Mouse (Mus musculus) lung, embryonic 14.5 days (tissue): ENCODE results near the gene Limd1. TPM values are rescaled to one million over a fixed set of nuclear protein-coding genes. Genes with fewer than 3 reads are reported as not detected.

Experiments
- ATAC-seq: fragments of 200-750 bp; cut with Nextera tagmentation; 2 replicates; pipeline ENCODE4 v1.8.0; 2017; ENCODE audit warnings: mild to moderate bottlenecking, moderate TSS enrichment, moderate library complexity; ENCODE audit not compliant: insufficient read depth
- DNase-seq: peaks from one replicate; pipeline ENCODE4 v3.0.0-alpha.2; 2015
- H3K27ac ChIP-seq: fragments of 300-500 bp; sonication (generic); 2 replicates; pipeline ENCODE4 v1.5.1; 2014; ENCODE audit warnings: low read depth, mild to moderate bottlenecking, moderate library complexity
- H3K27me3 ChIP-seq: fragments of 300-500 bp; sonication (generic); 2 replicates; pipeline ENCODE4 v1.6.1; 2014; ENCODE audit warnings: low read length, control low read depth; ENCODE audit not compliant: insufficient read depth
- H3K36me3 ChIP-seq: fragments of 300-500 bp; sonication (generic); 2 replicates; pipeline ENCODE4 v1.6.1; 2014; ENCODE audit warnings: control low read depth; ENCODE audit not compliant: insufficient read depth
- H3K4me1 ChIP-seq: fragments of 300-500 bp; sonication (generic); 2 replicates; pipeline ENCODE4 v1.6.1; 2014; ENCODE audit warnings: antibody characterized with exemption, control low read depth; ENCODE audit not compliant: insufficient read depth
- H3K4me2 ChIP-seq: fragments of 300-500 bp; sonication (generic); 2 replicates; pipeline ENCODE4 v1.6.1; 2014; ENCODE audit warnings: mild to moderate bottlenecking
- H3K4me3 ChIP-seq: fragments of 300-500 bp; sonication (generic); 2 replicates; pipeline ENCODE4 v1.5.1; 2014; ENCODE audit warnings: low read depth, low read length
- H3K9ac ChIP-seq: fragments of 300-500 bp; sonication (generic); 2 replicates; pipeline ENCODE4 v1.6.1; 2014
- H3K9me3 ChIP-seq: fragments of 300-500 bp; sonication (generic); 2 replicates; pipeline ENCODE4 v1.6.1; 2016; ENCODE audit warnings: low read depth, low read length, control low read depth
- CTCF ChIP-seq: IDR thresholded peaks from 2 replicates; pipeline ENCODE4 v1.5.1; 2016; ENCODE audit warnings: antibody characterized with exemption, low read depth
- WGBS: fragments of 180-500 bp; shearing (Covaris S2); extraction: QIAGEN DNeasy Blood & Tissue Kit; methylation state at CpG from one replicate; pipeline ENCODE4 v1.1.7; 2014; 5-methylcytosine and 5-hydroxymethylcytosine counted together
- polyA plus RNA-seq: library from polyadenylated mRNA; unstranded; fragments of >200 nt; fragmentation: Nextera tagmentation; extraction: Ambion mirVana; gene quantifications from 2 replicates; pipeline ENCODE4 v1.2.1, GENCODE M21; 2014

Gene Limd1
- polyA plus RNA-seq, 1 experiment from 2014 or later, result 68.2 TPM

DNA sequence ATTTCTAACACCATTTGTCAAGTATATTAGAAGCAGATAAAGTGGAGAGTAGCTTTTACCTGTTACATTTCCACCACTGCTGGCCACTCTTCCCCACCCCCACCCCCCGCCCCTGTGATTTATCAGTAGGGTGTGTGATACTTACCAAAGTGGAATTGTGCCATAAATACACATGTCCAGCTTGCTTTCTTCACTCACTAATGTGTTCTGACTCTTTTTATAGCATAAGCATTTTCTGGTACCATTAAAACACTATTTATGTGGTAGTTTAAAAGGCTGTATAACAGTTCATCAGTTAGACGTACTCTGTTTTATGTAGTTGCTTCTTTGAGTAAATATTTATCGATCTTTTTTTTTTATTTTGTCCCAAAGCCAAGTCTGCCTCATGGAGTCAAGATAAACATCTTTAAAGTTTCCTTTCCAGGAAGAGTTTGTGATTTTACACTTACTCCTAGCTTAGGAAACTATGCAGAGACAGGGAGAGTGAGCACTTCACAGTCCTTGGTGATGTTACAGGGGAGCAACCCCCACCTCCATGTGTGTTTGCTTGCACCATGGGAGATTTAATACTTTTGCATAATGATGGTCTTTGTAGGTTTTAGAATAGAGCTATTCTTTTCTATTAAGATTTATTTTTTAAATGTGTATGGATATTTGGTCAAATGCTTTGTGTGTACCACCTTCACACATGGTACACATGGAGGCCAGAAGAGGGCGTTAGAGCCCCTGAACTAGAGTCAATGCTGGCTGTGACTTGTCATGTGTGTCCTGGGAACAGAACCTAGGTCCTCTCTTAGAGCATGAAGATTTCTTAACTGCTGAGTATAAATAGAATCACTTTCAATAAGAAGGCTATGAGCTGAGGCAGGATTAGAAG, 28.0 kb downstream of the Limd1 start:
- Histone ChIP-seq H3K36me3 (peaks cover 41% of the 10 kb centered on the region), H3K27ac (peak overlapping the region; percentile 55; the same call in 1 of the 2 replicates), H3K4me1 (peaks cover 13% of the 10 kb centered on the region), H3K4me2 (no peak overlapping the region), H3K9me3 (no peaks in the 10 kb centered on the region), H3K9ac (no peak overlapping the region), H3K4me3 (no peak overlapping the region), H3K27me3 (no peaks in the 10 kb centered on the region)
- WGBS, result 38% methylated on average over 4 of the region's 4 CpGs
- no peak for TF ChIP-seq CTCF
- ATAC-seq, result peak; percentile 80
- DNase-seq, result peak; percentile 92

GRCm38 (mm10) chr9:123507380-123507779, 28.9 kb downstream of the Limd1 start:
- WGBS, result 83% methylated on average over 2 of the region's 2 CpGs
- Histone ChIP-seq H3K27ac (peak overlapping the region; percentile 55; the same call in 1 of the 2 replicates), H3K27me3 (no peaks in the 10 kb centered on the region), H3K4me3 (no peak overlapping the region), H3K9me3 (no peaks in the 10 kb centered on the region), H3K4me2 (no peak overlapping the region), H3K4me1 (peaks cover 13% of the 10 kb centered on the region), H3K36me3 (peaks cover 41% of the 10 kb centered on the region), H3K9ac (no peak overlapping the region)
- ATAC-seq, result no peak
- TF ChIP-seq CTCF, result peak; percentile 40
- DNase-seq, result no peak

GRCm38 (mm10) chr9:123508986-123509385, 30.5 kb downstream of the Limd1 start:
- 87% methylated on average over 2 of the region's 2 CpGs for WGBS

DNA sequence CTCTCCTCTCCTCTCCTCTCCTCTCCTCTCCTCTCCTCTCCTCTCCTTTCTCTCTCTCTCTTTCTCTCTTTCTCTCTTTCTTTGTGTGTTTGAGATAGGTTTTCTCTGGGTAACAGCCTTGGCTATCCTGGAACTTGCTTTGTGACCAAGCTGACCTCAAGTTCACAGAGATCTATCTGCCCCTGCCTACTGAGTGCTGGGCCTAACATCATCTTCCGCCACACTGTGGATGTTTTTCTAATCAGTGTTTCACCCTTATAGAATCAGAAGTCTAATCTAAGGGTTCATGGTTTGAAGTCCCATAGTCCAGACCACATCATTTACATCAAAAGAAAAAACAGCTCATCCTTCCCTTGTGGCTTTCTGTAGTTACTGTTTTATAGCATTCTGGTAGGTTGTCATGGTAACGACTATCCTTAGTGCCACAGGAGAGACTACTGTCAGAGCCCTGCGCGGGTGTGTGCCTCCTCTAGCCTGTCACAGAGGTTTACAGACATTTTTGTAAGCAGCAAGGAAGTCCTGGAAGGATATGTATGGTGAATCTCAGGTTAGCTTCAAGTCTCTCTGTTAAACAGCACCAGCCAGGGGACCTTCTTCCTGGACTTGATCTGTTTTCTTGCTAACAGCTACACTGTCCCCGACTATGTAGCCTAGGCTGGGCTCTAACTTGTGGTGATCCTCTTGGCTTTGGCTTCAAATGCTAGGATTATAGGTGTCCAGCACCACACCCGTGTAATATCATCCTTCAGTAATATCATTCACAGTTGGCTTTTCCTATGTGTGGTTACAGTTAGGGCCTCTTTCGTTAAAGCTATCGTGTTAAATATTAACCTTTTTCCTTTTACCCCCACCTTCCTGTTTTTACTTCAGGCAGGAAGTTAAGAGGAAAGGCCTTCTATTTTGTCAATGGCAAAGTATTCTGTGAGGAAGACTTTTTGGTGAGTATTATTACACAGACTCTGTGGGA, 31.4 kb downstream of the Limd1 start:
- H3K4me3 ChIP-seq, result no peak overlapping the region
- H3K4me2 ChIP-seq, result no peak overlapping the region
- ATAC-seq (no peak), DNase-seq (no peak)
- no peaks in the 10 kb centered on the region for H3K27me3 ChIP-seq
- peaks cover 52% of the 10 kb centered on the region for H3K36me3 ChIP-seq
- H3K9me3 ChIP-seq, result no peaks in the 10 kb centered on the region
- 75% methylated on average over 8 of the region's 8 CpGs for WGBS
- TF ChIP-seq CTCF, result no peak
- H3K9ac ChIP-seq, result no peak overlapping the region
- no peak overlapping the region for H3K27ac ChIP-seq
- peaks cover 13% of the 10 kb centered on the region for H3K4me1 ChIP-seq

More at GRCm38 (mm10) chr9:123508986-123509385, 30.5 kb downstream of the Limd1 start:
- Histone ChIP-seq H3K9me3 (no peaks in the 10 kb centered on the region), H3K4me2 (no peak overlapping the region), H3K27me3 (no peaks in the 10 kb centered on the region), H3K9ac (no peak overlapping the region), H3K4me1 (peaks cover 13% of the 10 kb centered on the region), H3K27ac (no peak overlapping the region), H3K36me3 (peaks cover 46% of the 10 kb centered on the region), H3K4me3 (no peak overlapping the region)
- DNase-seq (no peak), ATAC-seq (no peak)
- TF ChIP-seq CTCF, result no peak

DNA sequence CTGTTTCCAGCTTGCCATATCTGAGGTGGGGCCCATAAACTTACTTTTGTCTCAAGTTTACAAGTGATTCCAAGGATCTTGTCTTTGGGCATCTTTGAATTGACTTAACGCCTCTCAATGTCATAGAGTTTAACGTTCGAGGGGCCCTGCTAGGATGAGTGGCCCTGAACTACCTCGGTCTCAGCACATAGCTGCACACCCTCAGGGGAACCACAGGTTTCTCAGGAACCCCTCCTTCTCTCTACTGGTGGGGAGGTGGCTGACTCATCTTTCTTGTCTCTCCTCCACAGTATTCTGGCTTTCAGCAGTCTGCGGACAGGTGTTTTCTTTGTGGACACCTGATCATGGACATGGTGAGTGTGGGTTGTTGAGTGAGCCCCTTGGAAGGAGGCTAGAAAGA, 32.4 kb downstream of the Limd1 start:
- Histone ChIP-seq H3K36me3 (peaks cover 51% of the 10 kb centered on the region), H3K27ac (no peak overlapping the region), H3K9me3 (no peaks in the 10 kb centered on the region), H3K27me3 (no peaks in the 10 kb centered on the region), H3K4me3 (no peak overlapping the region), H3K9ac (no peak overlapping the region), H3K4me2 (no peak overlapping the region), H3K4me1 (peaks cover 9% of the 10 kb centered on the region; the same call in 1 of the 2 replicates)
- DNase-seq (no peak), ATAC-seq (no peak)
- TF ChIP-seq CTCF, result no peak
- WGBS, result 77% methylated on average over 5 of the region's 5 CpGs

GRCm38 (mm10) chr9:123512482-123512881, 34.0 kb downstream of the Limd1 start:
- DNase-seq (no peak), ATAC-seq (no peak)
- WGBS, result 82% methylated on average over 2 of the region's 2 CpGs
- H3K9ac ChIP-seq, result no peak overlapping the region
- peaks cover 67% of the 10 kb centered on the region for H3K36me3 ChIP-seq
- no peak overlapping the region for H3K27ac ChIP-seq
- H3K4me1 ChIP-seq, result no peaks in the 10 kb centered on the region
- H3K4me2 ChIP-seq, result no peak overlapping the region
- H3K4me3 ChIP-seq, result no peak overlapping the region
- no peaks in the 10 kb centered on the region for H3K27me3 ChIP-seq
- H3K9me3 ChIP-seq, result no peaks in the 10 kb centered on the region
- no peak for TF ChIP-seq CTCF

DNA sequence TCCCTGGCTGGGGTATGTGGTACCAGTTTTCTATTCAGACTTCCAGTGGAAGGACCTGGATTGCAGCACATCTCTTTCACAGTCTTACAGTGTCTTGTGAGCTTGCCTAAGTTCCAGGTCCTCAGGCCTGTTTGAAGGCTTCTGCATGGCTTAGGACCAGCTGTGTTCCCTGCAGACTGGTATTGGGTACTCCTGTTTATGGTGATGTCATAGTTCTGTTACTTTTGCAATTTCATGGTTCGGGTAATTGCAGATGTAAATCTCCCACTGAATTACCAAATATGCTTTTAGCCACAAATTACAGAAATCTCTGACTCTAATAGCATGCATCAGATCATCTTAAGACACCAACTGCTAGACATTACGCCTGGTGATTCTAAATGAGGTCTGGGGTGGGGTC, 36.6 kb downstream of the Limd1 start:
- Histone ChIP-seq H3K9me3 (no peaks in the 10 kb centered on the region), H3K9ac (no peak overlapping the region), H3K4me2 (no peak overlapping the region), H3K4me1 (no peaks in the 10 kb centered on the region), H3K27me3 (no peaks in the 10 kb centered on the region), H3K36me3 (peaks cover 88% of the 10 kb centered on the region), H3K4me3 (no peak overlapping the region), H3K27ac (no peak overlapping the region)
- TF ChIP-seq CTCF, result no peak
- no peak for DNase-seq
- ATAC-seq, result no peak
- WGBS, result 84% methylated on average over 2 of the region's 2 CpGs
